Mouse (Mus musculus) limb, embryonic 13.5 days (tissue): Measurements from ENCODE around the gene Slc38a4. TPM values are rescaled to one million over a fixed set of nuclear protein-coding genes. Genes with fewer than 3 reads are reported as not detected.

Source experiments
- ATAC-seq: fragments of 200-750 bp; cut with Nextera tagmentation; 2 replicates; pipeline ENCODE4 v1.8.0; 2017; ENCODE audit warnings: low read depth, moderate number of reproducible peaks, moderate TSS enrichment; ENCODE audit not compliant: low FRiP score
- H3K27ac ChIP-seq: fragments of 300-500 bp; sonication (generic); 2 replicates; pipeline ENCODE4 v1.5.1; 2015; ENCODE audit warnings: inconsistent platforms, mild to moderate bottlenecking, moderate library complexity
- H3K27me3 ChIP-seq: fragments of 300-500 bp; sonication (generic); 2 replicates; pipeline ENCODE4 v1.6.1; 2015; ENCODE audit warnings: mild to moderate bottlenecking, inconsistent platforms
- H3K36me3 ChIP-seq: fragments of 300-500 bp; sonication (generic); 2 replicates; pipeline ENCODE4 v1.6.1; 2015; ENCODE audit warnings: inconsistent platforms, mild to moderate bottlenecking, moderate library complexity
- H3K4me1 ChIP-seq: fragments of 300-500 bp; sonication (generic); 2 replicates; pipeline ENCODE4 v1.6.1; 2015; ENCODE audit warnings: inconsistent platforms
- H3K4me2 ChIP-seq: fragments of 300-500 bp; sonication (generic); replicated peaks from 2 replicates; pipeline ENCODE4 v1.6.1; 2015; ENCODE audit warnings: inconsistent platforms, mild to moderate bottlenecking, moderate library complexity
- H3K4me3 ChIP-seq: fragments of 300-500 bp; sonication (generic); 2 replicates; pipeline ENCODE4 v1.5.1; 2015; ENCODE audit warnings: moderate library complexity, mild to moderate bottlenecking, inconsistent platforms
- H3K9ac ChIP-seq: fragments of 300-500 bp; sonication (generic); 2 replicates; pipeline ENCODE4 v1.6.1; 2015; ENCODE audit warnings: mild to moderate bottlenecking, inconsistent platforms
- H3K9me3 ChIP-seq: fragments of 300-500 bp; sonication (generic); 2 replicates; pipeline ENCODE4 v1.6.1; 2016; ENCODE audit warnings: inconsistent platforms
- WGBS: fragments of 180-500 bp; shearing (Covaris S2); methylation state at CpG from one replicate; pipeline ENCODE4 v1.1.7; 2015; 5-methylcytosine and 5-hydroxymethylcytosine counted together
- polyA plus RNA-seq: library from polyadenylated mRNA; unstranded; fragments of >200 nt; fragmentation: Nextera tagmentation; extraction: Ambion mirVana; gene quantifications from 2 replicates; pipeline ENCODE4 v1.2.1, GENCODE M21; 2015

The Slc38a4 gene
- polyA plus RNA-seq, 1 experiment from 2014 or later, result 85.9 TPM

- no peak for ATAC-seq
- H3K4me1 ChIP-seq, result peaks cover 21% of the 10 kb centered on the region
- H3K9ac ChIP-seq, result no peak overlapping the region
- H3K4me2 ChIP-seq, result no peak overlapping the region
- no peak overlapping the region for H3K4me3 ChIP-seq
- 63% methylated on average over 13 of the region's 13 CpGs for WGBS
- no peaks in the 10 kb centered on the region for H3K9me3 ChIP-seq
- H3K27ac ChIP-seq, result no peak overlapping the region
- no peaks in the 10 kb centered on the region for H3K27me3 ChIP-seq
- H3K36me3 ChIP-seq, result no peaks in the 10 kb centered on the region
Measured at GRCm38 (mm10) chr15:97072859-97073826, 17.4 kb upstream of the Slc38a4 start.

DNA sequence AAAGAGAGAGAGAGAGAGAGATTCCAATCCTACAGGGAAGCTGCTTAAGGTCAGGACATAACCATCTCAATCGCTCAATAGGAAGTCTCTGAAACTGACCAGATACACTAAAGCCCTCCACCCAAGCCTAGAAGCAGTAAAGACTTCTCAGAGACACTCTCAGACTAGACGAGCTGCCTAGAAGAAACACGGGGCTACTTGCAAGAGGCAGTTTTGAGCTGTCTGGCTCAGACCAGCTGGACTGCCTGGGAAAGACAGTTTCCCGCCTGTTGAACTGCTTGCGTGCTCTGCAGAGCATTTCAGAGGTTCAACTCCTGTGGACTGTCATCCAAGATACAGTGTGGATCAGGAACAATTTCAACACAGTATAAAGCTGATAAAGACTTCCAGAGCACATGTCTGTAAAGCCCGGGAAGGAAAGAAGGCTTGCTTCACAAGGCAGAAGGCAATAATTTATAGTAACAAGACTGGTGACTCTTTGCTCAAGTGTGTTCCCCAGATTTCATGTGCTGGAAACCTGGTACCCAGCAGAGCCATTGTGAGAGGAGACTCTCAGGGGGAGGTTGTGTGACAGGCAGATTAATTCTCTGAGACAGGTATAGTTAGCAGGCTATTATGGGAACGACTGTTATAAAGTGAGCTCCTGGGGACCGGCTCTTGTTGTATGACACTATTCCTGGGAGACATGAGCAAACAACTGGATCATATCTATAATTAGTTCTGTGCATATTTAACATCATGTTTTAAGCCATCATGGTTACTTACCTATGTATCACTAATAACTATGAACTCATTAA lies 11.8 kb upstream of the Slc38a4 start:
- ATAC-seq, result no peak
- Histone ChIP-seq H3K27ac (no peak overlapping the region), H3K9ac (peak overlapping the region; percentile 39; the same call in 1 of the 2 replicates), H3K27me3 (no peaks in the 10 kb centered on the region), H3K4me3 (no peak overlapping the region), H3K36me3 (no peaks in the 10 kb centered on the region), H3K4me2 (no peak overlapping the region), H3K9me3 (no peaks in the 10 kb centered on the region), H3K4me1 (peaks cover 4% of the 10 kb centered on the region; the same call in 1 of the 2 replicates)
- WGBS, result 38% methylated on average over 8 of the region's 8 CpGs

- 82% methylated on average over 5 of the region's 5 CpGs for WGBS
Measured at GRCm38 (mm10) chr15:97066937-97067336, 11.2 kb upstream of the Slc38a4 start.

GRCm38 (mm10) chr15:97063211-97063610 lies 7.5 kb upstream of the Slc38a4 start:
- ATAC-seq, result no peak
- Histone ChIP-seq H3K27ac (no peak overlapping the region), H3K9ac (no peak overlapping the region), H3K27me3 (no peaks in the 10 kb centered on the region), H3K36me3 (no peaks in the 10 kb centered on the region), H3K4me3 (no peak overlapping the region), H3K4me1 (peaks cover 3% of the 10 kb centered on the region; the same call in 1 of the 2 replicates), H3K4me2 (no peak overlapping the region), H3K9me3 (no peaks in the 10 kb centered on the region)
- 85% methylated on average over 5 of the region's 5 CpGs for WGBS

More at GRCm38 (mm10) chr15:97066937-97067336, 11.2 kb upstream of the Slc38a4 start:
- Histone ChIP-seq H3K9me3 (no peaks in the 10 kb centered on the region), H3K9ac (no peak overlapping the region), H3K4me2 (no peak overlapping the region), H3K27ac (no peak overlapping the region), H3K4me1 (peaks cover 3% of the 10 kb centered on the region; the same call in 1 of the 2 replicates), H3K36me3 (no peaks in the 10 kb centered on the region), H3K4me3 (no peak overlapping the region), H3K27me3 (no peaks in the 10 kb centered on the region)
- ATAC-seq, result no peak

- no peak overlapping the region for H3K9ac ChIP-seq
- H3K4me2 ChIP-seq, result no peak overlapping the region
- no peaks in the 10 kb centered on the region for H3K27me3 ChIP-seq
- 87% methylated on average over 8 of the region's 8 CpGs for WGBS
- ATAC-seq, result no peak
- no peaks in the 10 kb centered on the region for H3K9me3 ChIP-seq
- no peaks in the 10 kb centered on the region for H3K36me3 ChIP-seq
- no peak overlapping the region for H3K4me3 ChIP-seq
- H3K4me1 ChIP-seq, result peaks cover 3% of the 10 kb centered on the region; the same call in 1 of the 2 replicates
- no peak overlapping the region for H3K27ac ChIP-seq
Measured at GRCm38 (mm10) chr15:97060973-97061372, 5.2 kb upstream of the Slc38a4 start.

DNA sequence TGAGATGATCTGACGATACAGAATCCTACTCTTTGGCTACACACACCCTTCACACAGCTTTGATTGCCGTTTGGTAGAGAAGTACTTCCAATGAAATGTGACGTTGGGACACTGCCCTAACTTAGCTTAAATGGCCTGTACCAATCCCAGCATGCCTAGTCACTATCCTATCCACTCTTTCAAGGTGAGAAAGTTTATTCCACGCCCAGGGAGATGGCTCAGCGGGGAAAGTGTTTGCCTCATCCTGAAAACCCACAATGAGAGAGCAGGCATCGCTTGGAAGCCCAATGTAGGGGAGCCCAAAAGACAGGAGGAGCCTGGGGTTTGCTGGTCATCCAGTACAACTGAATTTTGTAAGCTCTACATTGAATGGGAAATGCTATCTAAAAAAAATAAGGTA lies 4.8 kb upstream of the Slc38a4 start:
- no peak overlapping the region for H3K4me3 ChIP-seq
- no peak overlapping the region for H3K9ac ChIP-seq
- H3K36me3 ChIP-seq, result no peaks in the 10 kb centered on the region
- WGBS, result 90% methylated on average over 6 of the region's 6 CpGs
- peaks cover 1% of the 10 kb centered on the region; the same call in 1 of the 2 replicates for H3K4me1 ChIP-seq
- no peak for ATAC-seq
- H3K27ac ChIP-seq, result no peak overlapping the region
- no peaks in the 10 kb centered on the region for H3K27me3 ChIP-seq
- peaks cover 4% of the 10 kb centered on the region; the same call in 1 of the 2 replicates for H3K9me3 ChIP-seq
- no peak overlapping the region for H3K4me2 ChIP-seq

DNA sequence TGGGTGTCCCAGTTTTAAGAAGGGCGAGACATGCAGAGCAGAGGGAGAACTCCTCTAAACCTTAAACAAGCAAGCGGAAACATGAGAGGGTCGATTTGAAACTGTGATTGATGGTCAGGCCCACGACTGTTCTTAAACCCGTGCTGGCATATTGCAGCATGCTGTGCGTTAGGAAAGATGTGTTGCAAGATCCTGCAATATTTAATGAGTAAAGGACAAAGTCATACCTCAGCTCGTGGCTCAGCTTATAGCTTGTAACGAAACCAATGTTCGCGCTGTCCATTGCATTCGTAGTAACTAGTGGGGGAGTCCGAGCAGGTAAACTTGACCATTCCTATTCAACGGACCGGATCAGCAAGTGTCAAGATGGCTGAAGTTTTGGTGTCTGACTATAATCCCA lies 4.3 kb upstream of the Slc38a4 start:
- no peak overlapping the region for H3K9ac ChIP-seq
- no peak overlapping the region for H3K4me3 ChIP-seq
- no peak for ATAC-seq
- peaks cover 9% of the 10 kb centered on the region for H3K9me3 ChIP-seq
- no peaks in the 10 kb centered on the region for H3K4me1 ChIP-seq
- 84% methylated on average over 14 of the region's 14 CpGs for WGBS
- no peak overlapping the region for H3K27ac ChIP-seq
- no peaks in the 10 kb centered on the region for H3K27me3 ChIP-seq
- no peaks in the 10 kb centered on the region for H3K36me3 ChIP-seq
- H3K4me2 ChIP-seq, result no peak overlapping the region

DNA sequence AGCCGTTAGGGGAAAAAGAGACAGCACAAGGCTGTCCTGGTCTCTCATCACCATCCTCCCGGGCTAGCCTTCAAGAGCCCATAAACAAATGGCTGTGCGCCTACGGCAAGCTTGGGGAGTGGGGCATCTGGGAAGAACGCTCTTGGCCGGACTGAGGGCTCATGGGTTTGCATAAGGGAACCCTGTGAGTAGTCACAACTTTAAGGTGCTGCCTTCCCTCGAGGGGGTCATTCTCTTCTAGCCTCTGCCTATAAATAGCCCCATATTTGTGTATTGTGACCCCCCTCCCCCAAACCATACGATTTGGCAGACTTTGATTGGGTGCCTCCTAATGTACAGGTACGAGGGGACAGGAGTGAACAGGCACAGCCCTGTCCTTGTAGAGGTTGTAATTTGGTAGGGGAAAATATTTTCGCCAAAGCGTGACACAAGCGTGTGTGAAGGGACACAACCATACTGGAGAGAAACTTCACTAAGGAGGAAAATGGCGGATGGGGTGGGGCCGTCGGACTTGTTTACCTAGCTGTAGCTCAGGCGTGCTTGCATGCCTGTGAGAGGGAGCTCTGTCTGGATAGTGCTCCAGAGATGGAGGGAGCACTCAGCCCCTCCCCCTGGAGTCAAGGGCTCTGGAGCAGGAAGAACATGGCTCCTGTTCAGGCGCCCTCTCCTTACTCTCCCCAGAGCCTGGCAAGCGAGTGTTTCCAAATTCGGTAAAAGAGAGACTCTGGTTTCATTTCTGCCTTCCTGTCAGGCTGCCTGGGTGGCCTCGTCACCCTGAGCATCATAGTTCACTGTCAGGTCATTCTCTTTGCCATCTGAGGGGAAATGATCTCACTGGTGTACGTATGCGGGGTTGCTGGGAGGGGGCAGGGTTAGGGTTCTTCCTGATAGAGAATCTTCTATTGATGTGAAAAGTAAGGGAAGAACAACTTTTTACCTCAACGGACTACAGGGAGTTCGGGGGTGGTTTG lies 3.6 kb upstream of the Slc38a4 start:
- 83% methylated on average over 24 of the region's 24 CpGs for WGBS
- no peak overlapping the region for H3K9ac ChIP-seq
- H3K4me1 ChIP-seq, result no peaks in the 10 kb centered on the region
- H3K27ac ChIP-seq, result no peak overlapping the region
- no peak overlapping the region for H3K4me2 ChIP-seq
- H3K4me3 ChIP-seq, result no peak overlapping the region
- ATAC-seq, result no peak
- H3K27me3 ChIP-seq, result no peaks in the 10 kb centered on the region
- no peaks in the 10 kb centered on the region for H3K36me3 ChIP-seq
- H3K9me3 ChIP-seq, result peaks cover 16% of the 10 kb centered on the region

DNA sequence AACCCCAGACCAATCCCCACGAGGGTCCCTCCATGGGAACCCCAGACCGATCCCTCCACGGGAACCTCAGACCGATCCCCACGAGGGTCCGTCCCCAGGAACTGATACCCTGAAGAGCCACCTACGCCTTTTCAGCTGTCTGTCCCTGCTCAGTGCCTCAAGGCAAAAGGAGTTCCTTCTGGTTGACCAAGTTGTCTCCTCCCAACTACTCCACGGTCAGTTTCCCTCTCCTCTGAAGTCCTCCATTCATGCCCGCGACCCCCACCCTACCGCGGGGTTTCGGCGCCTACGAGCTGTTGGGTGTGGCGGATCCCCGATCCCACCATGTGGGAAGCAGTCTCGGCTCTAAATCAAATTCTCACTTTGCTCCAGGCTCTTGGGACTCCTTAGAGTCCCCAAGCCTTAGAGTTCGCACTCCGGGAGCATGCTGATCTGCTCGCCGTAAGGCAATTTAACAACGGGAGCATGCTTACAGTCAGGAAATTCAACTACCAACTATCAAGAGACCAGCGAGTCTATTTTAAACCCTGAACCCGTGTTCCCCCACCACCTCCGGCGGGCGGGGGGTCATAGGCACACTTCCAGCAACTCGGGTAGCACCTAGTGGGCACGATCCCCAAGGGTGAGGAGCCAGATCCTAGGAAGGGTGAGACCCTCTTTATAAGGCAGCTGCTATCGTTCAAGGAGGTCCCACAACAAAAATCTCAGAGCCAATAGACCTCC lies 828 bp downstream of the Slc38a4 start:
- 0 out of 2 replicates have a peak, but pooled peaks have one; percentile 17 for ATAC-seq

GRCm38 (mm10) chr15:97054131-97054530 lies 1.6 kb downstream of the Slc38a4 start:
- 48% methylated on average over 15 of the region's 15 CpGs for WGBS
- Histone ChIP-seq H3K9me3 (peaks cover 24% of the 10 kb centered on the region), H3K4me1 (peaks cover 16% of the 10 kb centered on the region), H3K4me2 (peak overlapping the region; percentile 74), H3K27me3 (no peaks in the 10 kb centered on the region), H3K9ac (peak overlapping the region; percentile 76), H3K27ac (no peak overlapping the region), H3K36me3 (no peaks in the 10 kb centered on the region), H3K4me3 (peak overlapping the region; percentile 53)
- ATAC-seq, result no peak

More for the DNA sequence above, 828 bp downstream of the Slc38a4 start:
- Histone ChIP-seq H3K27me3 (no peaks in the 10 kb centered on the region), H3K9ac (peak overlapping the region; percentile 76), H3K36me3 (no peaks in the 10 kb centered on the region), H3K27ac (peak overlapping the region; percentile 48), H3K4me3 (peak overlapping the region; percentile 53), H3K9me3 (peaks cover 24% of the 10 kb centered on the region), H3K4me2 (peak overlapping the region; percentile 74), H3K4me1 (peaks cover 8% of the 10 kb centered on the region)
- WGBS, result 43% methylated on average over 31 of the region's 31 CpGs

GRCm38 (mm10) chr15:97050436-97050835 lies 5.3 kb downstream of the Slc38a4 start:
- H3K4me2 ChIP-seq, result no peak overlapping the region
- no peaks in the 10 kb centered on the region for H3K27me3 ChIP-seq
- WGBS, result 40% methylated on average over 12 of the region's 12 CpGs
- H3K27ac ChIP-seq, result no peak overlapping the region
- H3K9me3 ChIP-seq, result peaks cover 18% of the 10 kb centered on the region
- ATAC-seq, result no peak
- H3K36me3 ChIP-seq, result no peaks in the 10 kb centered on the region
- no peak overlapping the region for H3K4me3 ChIP-seq
- H3K4me1 ChIP-seq, result peaks cover 20% of the 10 kb centered on the region
- H3K9ac ChIP-seq, result no peak overlapping the region
